Mouse (Mus musculus) stomach, postnatal 0 days (tissue): ENCODE data around the gene Zfp39.

Source experiments
- CTCF ChIP-seq: IDR thresholded peaks from 2 replicates; pipeline ENCODE4 v1.5.1; 2016; ENCODE audit warnings: antibody characterized with exemption, low read depth, mild to moderate bottlenecking, moderate library complexity
- EP300 ChIP-seq: optimal IDR thresholded peaks from 2 replicates; pipeline ENCODE3; 2016; ENCODE audit warnings: antibody characterized with exemption

- TF ChIP-seq CTCF (no peak), EP300 (no peak)
Measured at GRCm38 (mm10) chr11:58918759-58919158, 14.7 kb upstream of the Zfp39 start.
